Mouse (Mus musculus) MEL (cell line): ENCODE results near the gene Il3. TPM values are rescaled to one million over a fixed set of nuclear protein-coding genes. Genes with fewer than 3 reads are reported as not detected.
A peak's percentile ranks its signal among the peaks of the same experiment; 100 is the strongest.

Source experiments
- DNase-seq: peaks from one replicate; pipeline ENCODE4 v3.0.0; 2011; ENCODE audit warnings: low read depth, low spot score
- H3K27ac ChIP-seq: 2 replicates; pipeline ENCODE4 v1.5.1; 2012; ENCODE audit warnings: low read depth, mild to moderate bottlenecking, control low read depth, low read length, moderate library complexity; ENCODE audit not compliant: control insufficient read depth
- H3K27me3 ChIP-seq, 2 experiments: fragments of 150-350 bp in 1 of 2; sonication (generic) in 1 of 2; 2 replicates each; pipeline ENCODE4 v1.6.1; 2012; ENCODE audit warnings: low read length in 2 of 2, mild to moderate bottlenecking in 2 of 2, improper control_type of control experiment in 1 of 2, moderate library complexity in 1 of 2; ENCODE audit not compliant: insufficient read depth in 2 of 2, control insufficient read depth in 1 of 2
- H3K36me3 ChIP-seq, 2 experiments: 2 replicates each; pipeline ENCODE4 v1.6.1; 2012 to 2014; ENCODE audit warnings: low read length in 2 of 2, improper control_type of control experiment in 1 of 2, inconsistent platforms in 1 of 2, mild to moderate bottlenecking in 1 of 2; ENCODE audit not compliant: insufficient read depth in 2 of 2, control insufficient read depth in 1 of 2
- H3K4me1 ChIP-seq, 2 experiments: fragments of 150-350 bp in 1 of 2; sonication (generic) in 1 of 2; 2 replicates each; pipeline ENCODE4 v1.6.1; 2012; ENCODE audit warnings: low read length in 2 of 2, improper control_type of control experiment in 1 of 2, mild to moderate bottlenecking in 1 of 2; ENCODE audit not compliant: insufficient read depth in 2 of 2, control insufficient read depth in 1 of 2
- H3K4me3 ChIP-seq, 2 experiments: fragments of 150-350 bp in 1 of 2; sonication (generic) in 1 of 2; 2 replicates each; pipeline ENCODE4 v1.5.1; 2012; ENCODE audit warnings: low read depth in 2 of 2, low read length in 2 of 2, mild to moderate bottlenecking in 2 of 2, moderate library complexity in 2 of 2, control low read depth in 1 of 2, improper control_type of control experiment in 1 of 2; ENCODE audit not compliant: control insufficient read depth in 1 of 2, insufficient read depth in 1 of 2
- H3K79me2 ChIP-seq: 2 replicates; pipeline ENCODE4 v1.6.1; 2012; ENCODE audit warnings: mild to moderate bottlenecking, low read length, moderate library complexity; ENCODE audit not compliant: control insufficient read depth, poor library complexity, insufficient read depth
- H3K9ac ChIP-seq: 2 replicates; pipeline ENCODE4 v1.6.1; 2012; ENCODE audit warnings: low read depth, mild to moderate bottlenecking, control low read depth, low read length, moderate library complexity; ENCODE audit not compliant: control insufficient read depth, poor library complexity, severe bottlenecking
- H3K9me3 ChIP-seq: fragments of 150-350 bp; sonication (generic); replicated peaks from 2 replicates; pipeline ENCODE4 v1.6.1; 2012; ENCODE audit warnings: mild to moderate bottlenecking, low read length, improper control_type of control experiment, moderate library complexity; ENCODE audit not compliant: insufficient read depth
- BHLHE40 ChIP-seq: IDR thresholded peaks from 2 replicates; pipeline ENCODE4 v1.6.1; 2012; ENCODE audit warnings: low read depth, mild to moderate bottlenecking, inconsistent platforms, low read length, improper control_type of control experiment, borderline replicate concordance
- CHD1 ChIP-seq: IDR thresholded peaks from 2 replicates; pipeline ENCODE4 v1.6.1; 2012; ENCODE audit warnings: low read depth, mild to moderate bottlenecking, inconsistent platforms, low read length, improper control_type of control experiment
- CHD2 ChIP-seq: IDR thresholded peaks from 2 replicates; pipeline ENCODE4 v1.6.1; 2011; ENCODE audit warnings: low read length, improper control_type of control experiment
- CTCF ChIP-seq, 3 experiments: IDR thresholded peaks in 2 of 3; conservative IDR thresholded peaks in 1 of 3; 2 replicates each; pipeline ENCODE4 v1.5.1; 2011 to 2012; ENCODE audit warnings: low read length in 3 of 3, low read depth in 2 of 3, mild to moderate bottlenecking in 2 of 3, improper control_type of control experiment in 1 of 3, inconsistent platforms in 1 of 3, mixed read lengths in 1 of 3, moderate library complexity in 1 of 3; ENCODE audit not compliant: control insufficient read depth in 1 of 3, insufficient read depth in 1 of 3, poor library complexity in 1 of 3, severe bottlenecking in 1 of 3
- ELF1 ChIP-seq: IDR thresholded peaks from 2 replicates; pipeline ENCODE4 v1.6.1; 2014; ENCODE audit warnings: low read depth, mild to moderate bottlenecking, inconsistent platforms, low read length, improper control_type of control experiment, moderate library complexity
- EP300 ChIP-seq, 2 experiments: IDR thresholded peaks; 2 replicates each; pipeline ENCODE4 v1.6.1; 2011; ENCODE audit warnings: improper control_type of control experiment in 2 of 2, low read length in 2 of 2, low read depth in 1 of 2, mild to moderate bottlenecking in 1 of 2
- ETS1 ChIP-seq: IDR thresholded peaks from 2 replicates; pipeline ENCODE4 v1.6.1; 2012; ENCODE audit warnings: low read depth, mild to moderate bottlenecking, inconsistent platforms, low read length, improper control_type of control experiment, moderate library complexity
- GABPA ChIP-seq: IDR thresholded peaks from 2 replicates; pipeline ENCODE4 v1.6.1; 2012; ENCODE audit warnings: low read depth, mild to moderate bottlenecking, inconsistent platforms, low read length, improper control_type of control experiment, moderate library complexity
- GATA1 ChIP-seq: IDR thresholded peaks from 2 replicates; pipeline ENCODE4 v1.6.1; 2011; ENCODE audit warnings: low read depth, low read length, improper control_type of control experiment
- HCFC1 ChIP-seq: IDR thresholded peaks from 2 replicates; pipeline ENCODE4 v1.6.1; 2012; ENCODE audit warnings: low read depth, mild to moderate bottlenecking, inconsistent platforms, low read length, improper control_type of control experiment, moderate library complexity
- JUND ChIP-seq: IDR thresholded peaks from 2 replicates; pipeline ENCODE4 v1.6.1; 2011; ENCODE audit warnings: low read depth, mild to moderate bottlenecking, improper control_type of control experiment, low read length
- KAT2A ChIP-seq: conservative IDR thresholded peaks from 2 replicates; pipeline ENCODE4 v1.6.1; 2012; ENCODE audit warnings: low read depth, low read length, improper control_type of control experiment, inconsistent platforms
- MAFK ChIP-seq: IDR thresholded peaks from 2 replicates; pipeline ENCODE4 v1.6.1; 2011; ENCODE audit warnings: low read depth, mild to moderate bottlenecking, low read length, improper control_type of control experiment, borderline replicate concordance
- MAX ChIP-seq: IDR thresholded peaks from 2 replicates; pipeline ENCODE4 v1.6.1; 2011; ENCODE audit warnings: low read length, improper control_type of control experiment
- MAZ ChIP-seq: IDR thresholded peaks from 2 replicates; pipeline ENCODE4 v1.6.1; 2012; ENCODE audit warnings: low read depth, mild to moderate bottlenecking, inconsistent platforms, low read length, improper control_type of control experiment
- MEF2A ChIP-seq: IDR thresholded peaks from 2 replicates; pipeline ENCODE4 v1.6.1; 2014; ENCODE audit warnings: low read depth, mild to moderate bottlenecking, inconsistent platforms, low read length, improper control_type of control experiment; ENCODE audit not compliant: poor library complexity, insufficient replicate concordance, severe bottlenecking; ENCODE audit errors: extremely low read depth
- MXI1 ChIP-seq: IDR thresholded peaks from 2 replicates; pipeline ENCODE4 v1.6.1; 2011; ENCODE audit warnings: mild to moderate bottlenecking, low read depth, low read length, improper control_type of control experiment
- MYB ChIP-seq: IDR thresholded peaks from 2 replicates; pipeline ENCODE4 v1.6.1; 2011; ENCODE audit warnings: mild to moderate bottlenecking, low read depth, low read length, improper control_type of control experiment
- MYC ChIP-seq: IDR thresholded peaks from 2 replicates; pipeline ENCODE4 v1.6.1; 2011; ENCODE audit warnings: low read depth, mild to moderate bottlenecking, low read length, improper control_type of control experiment, moderate library complexity
- NELFE ChIP-seq: IDR thresholded peaks from 2 replicates; pipeline ENCODE4 v1.6.1; 2011; ENCODE audit warnings: low read depth, low read length, improper control_type of control experiment
- NRF1 ChIP-seq: IDR thresholded peaks from 2 replicates; pipeline ENCODE4 v1.6.1; 2014; ENCODE audit warnings: low read depth, mild to moderate bottlenecking, inconsistent platforms, low read length, improper control_type of control experiment, moderate library complexity; ENCODE audit not compliant: poor library complexity, insufficient read depth, severe bottlenecking
- POLR2AphosphoS2 ChIP-seq: IDR thresholded peaks from 2 replicates; pipeline ENCODE4 v1.6.1; 2011; ENCODE audit warnings: low read length, improper control_type of control experiment
- POLR2AphosphoS5 ChIP-seq: IDR thresholded peaks from 2 replicates; pipeline ENCODE4 v1.6.1; 2012; ENCODE audit warnings: low read depth, borderline replicate concordance, mild to moderate bottlenecking, inconsistent platforms, low read length, moderate library complexity, mixed read lengths
- RAD21 ChIP-seq: IDR thresholded peaks from 2 replicates; pipeline ENCODE4 v1.6.1; 2011; ENCODE audit warnings: mild to moderate bottlenecking, low read depth, low read length, improper control_type of control experiment
- RCOR1 ChIP-seq: IDR thresholded peaks from 2 replicates; pipeline ENCODE4 v1.6.1; 2012; ENCODE audit warnings: low read depth, mild to moderate bottlenecking, inconsistent platforms, low read length, improper control_type of control experiment
- SIN3A ChIP-seq: IDR thresholded peaks from 2 replicates; pipeline ENCODE4 v1.6.1; 2012; ENCODE audit warnings: low read length, improper control_type of control experiment, inconsistent platforms
- SMC3 ChIP-seq: IDR thresholded peaks from 2 replicates; pipeline ENCODE4 v1.6.1; 2011; ENCODE audit warnings: low read depth, low read length, improper control_type of control experiment
- TAL1 ChIP-seq: IDR thresholded peaks from 2 replicates; pipeline ENCODE4 v1.6.1; 2012; ENCODE audit warnings: mild to moderate bottlenecking, inconsistent platforms, low read length, moderate library complexity, mixed read lengths
- TCF12 ChIP-seq: IDR thresholded peaks from 2 replicates; pipeline ENCODE4 v1.6.1; 2014; ENCODE audit warnings: low read depth, mild to moderate bottlenecking, inconsistent platforms, low read length, improper control_type of control experiment, moderate library complexity
- USF1 ChIP-seq: IDR thresholded peaks from 2 replicates; pipeline ENCODE4 v1.6.1; 2014; ENCODE audit warnings: low read depth, mild to moderate bottlenecking, inconsistent platforms, low read length, improper control_type of control experiment, moderate library complexity
- USF2 ChIP-seq, 2 experiments: IDR thresholded peaks; 2 replicates each; pipeline ENCODE4 v1.6.1; 2011 to 2012; ENCODE audit warnings: improper control_type of control experiment in 2 of 2, low read length in 2 of 2, borderline replicate concordance in 1 of 2, inconsistent platforms in 1 of 2, low read depth in 1 of 2, mild to moderate bottlenecking in 1 of 2; ENCODE audit not compliant: insufficient read depth in 1 of 2
- ZC3H11A ChIP-seq: IDR thresholded peaks from 2 replicates; pipeline ENCODE4 v1.6.1; 2012; ENCODE audit warnings: low read depth, mild to moderate bottlenecking, inconsistent platforms, low read length, improper control_type of control experiment
- ZNF384 ChIP-seq: IDR thresholded peaks from 2 replicates; pipeline ENCODE4 v1.6.1; 2012; ENCODE audit warnings: low read depth, mild to moderate bottlenecking, inconsistent platforms, low read length, improper control_type of control experiment
- polyA plus RNA-seq, 2 experiments: library from polyadenylated mRNA; stranded (reverse) in 1 of 2; unstranded in 1 of 2; fragments of >175 nt in 1 of 2; fragments of >200 nt in 1 of 2; gene quantifications; 2 replicates each; pipeline versions ENCODE4 v1.2.1 to v1.2.4; 2012; ENCODE audit warnings: low replicate concordance in 2 of 2, low read depth in 1 of 2; ENCODE audit not compliant: insufficient read length in 2 of 2, insufficient read depth in 1 of 2, missing spikeins in 1 of 2
- total RNA-seq: library from RNA; depleted of rRNA; stranded (reverse); fragments of 300-350 nt; gene quantifications from 2 replicates; pipeline ENCODE4 v1.2.3, GENCODE M21; 2012

Il3 gene
- total and polyA plus RNA-seq, 3 experiments = not detected

GRCm38 (mm10) chr11:54269191-54269896, 2.3 kb upstream of the Il3 start (continued):
- no peak for TF ChIP-seq MEF2A
- peak; percentile 43 to 87; a peak in 3 of 4 replicates for TF ChIP-seq EP300 (IDR thresholded peaks at IDR 0.05; ENCODE audit: low read depth in 1 of 2, low read length in 2 of 2)

GRCm38 (mm10) chr11:54264542-54264941, 2.5 kb downstream of the Il3 start:
- no peaks in the 10 kb centered on the region for H3K9me3 ChIP-seq
- DNase-seq = peak; percentile 91
- H3K27me3 ChIP-seq = no peaks in the 10 kb centered on the region
- peak overlapping the region; percentile 23 to 33; a peak in 3 of 4 replicates for H3K4me3 ChIP-seq
- H3K4me1 ChIP-seq = peaks cover 14 to 38% of the 10 kb centered on the region in 2 experiments
- no peak overlapping the region for H3K27ac ChIP-seq
- H3K9ac ChIP-seq = peak overlapping the region; percentile 5; the same call in 1 of the 2 replicates
- H3K36me3 ChIP-seq = peaks cover 0 to 35% of the 10 kb centered on the region in 2 experiments; a peak in 2 of 4 replicates
- no peaks in the 10 kb centered on the region for H3K79me2 ChIP-seq
- TF ChIP-seq TAL1 (no peak), KAT2A (no peak), EP300 (IDR thresholded peaks at IDR 0.05; ENCODE audit: low read depth in 1 of 2, low read length in 2 of 2) (no peak), NRF1 (no peak), HCFC1 (no peak), SIN3A (peak; percentile 17; the same call in 1 of the 2 replicates), GABPA (no peak), ZC3H11A (peak; percentile 28), USF2 (IDR thresholded peaks at IDR 0.05; ENCODE audit: borderline replicate concordance in 1 of 2, insufficient read depth in 1 of 2, low read depth in 1 of 2, low read length in 2 of 2) (no peak), GATA1 (no peak), TCF12 (no peak), JUND (no peak), CHD2 (no peak), MAX (peak; percentile 43; the same call in 1 of the 2 replicates), CHD1 (no peak), MYC (peak; percentile 74), MAFK (no peak), POLR2AphosphoS2 (no peak), RCOR1 (peak; percentile 42; the same call in 1 of the 2 replicates), POLR2AphosphoS5 (no peak), NELFE (no peak), SMC3 (peak; percentile 70), ZNF384 (no peak), MYB (no peak), USF1 (no peak), ETS1 (0 out of 2 replicates have a peak, but pooled peaks have one; percentile 26), MAZ (0 out of 2 replicates have a peak, but pooled peaks have one; percentile 13), RAD21 (peak; percentile 70), ELF1 (peak; percentile 60; the same call in 1 of the 2 replicates), MEF2A (no peak), MXI1 (no peak), CTCF (IDR thresholded peaks at IDR 0.05 in 2 of 3, conservative IDR thresholded peaks at IDR 0.05 in 1 of 3; ENCODE audit: control insufficient read depth in 1 of 3, insufficient read depth in 1 of 3, low read depth in 2 of 3, low read length in 3 of 3, poor library complexity in 1 of 3, severe bottlenecking in 1 of 3) (peak; percentile 62 to 100 (median 93)), BHLHE40 (no peak)
